Mouse (Mus musculus) kidney, adult 9 months (tissue): Measurements from ENCODE around the gene Ubn1.

Source experiments
- DNase-seq: peaks from one replicate; pipeline ENCODE4 v3.0.0; 2022

The Ubn1 gene

DNA sequence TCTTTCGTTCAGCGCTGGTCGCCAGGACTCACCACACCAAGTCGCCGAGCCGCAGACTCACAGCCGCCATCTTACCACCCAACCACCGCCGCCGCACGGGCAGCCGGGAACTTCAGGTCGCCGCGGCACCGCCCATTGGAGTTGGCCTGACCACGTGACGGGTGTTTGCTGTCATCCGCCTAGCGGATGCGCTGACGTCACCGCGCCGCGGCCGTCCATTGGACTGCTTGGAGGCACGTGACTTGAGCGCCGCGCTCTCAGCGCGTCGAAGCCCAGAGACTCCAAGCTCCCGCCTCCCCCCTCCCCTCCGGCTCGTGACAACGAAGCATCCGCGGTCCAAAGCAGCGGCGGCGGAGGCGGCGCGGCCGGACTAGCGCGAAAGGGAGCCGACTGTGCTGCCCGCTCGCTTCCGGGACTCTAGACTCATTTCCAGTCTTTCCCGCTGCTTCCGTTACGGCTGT is at the start of gene Ubn1, which contains the start of gene Glyr1:
Gene Ubn1 (plus strand): TSS at position 284 of the 461 bp plus-strand sequence.
Gene Glyr1 (minus strand): TSS at position 90 of the 461 bp plus-strand sequence.
- peak; percentile 99 for DNase-seq

DNA sequence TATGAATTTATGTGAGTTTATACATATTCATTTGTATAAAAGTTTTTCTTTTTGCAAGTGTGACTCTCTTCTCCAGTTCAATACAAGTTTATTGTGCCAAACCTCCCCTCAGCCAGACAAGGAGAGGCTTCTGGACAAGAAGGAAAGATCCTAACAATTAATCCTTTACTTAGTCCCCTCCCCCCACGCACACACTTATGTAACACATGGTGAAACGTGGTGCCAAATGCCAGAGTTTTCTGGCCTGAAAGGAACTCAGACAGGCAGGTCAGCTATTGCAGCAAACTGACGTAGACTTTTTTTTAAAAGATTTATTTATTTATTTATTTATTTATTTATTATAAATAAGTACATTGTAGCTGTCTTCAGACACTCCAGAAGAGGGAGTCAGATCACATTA is 49.2 kb upstream of the Ubn1 start:
- DNase-seq: peak; percentile 89

DNA sequence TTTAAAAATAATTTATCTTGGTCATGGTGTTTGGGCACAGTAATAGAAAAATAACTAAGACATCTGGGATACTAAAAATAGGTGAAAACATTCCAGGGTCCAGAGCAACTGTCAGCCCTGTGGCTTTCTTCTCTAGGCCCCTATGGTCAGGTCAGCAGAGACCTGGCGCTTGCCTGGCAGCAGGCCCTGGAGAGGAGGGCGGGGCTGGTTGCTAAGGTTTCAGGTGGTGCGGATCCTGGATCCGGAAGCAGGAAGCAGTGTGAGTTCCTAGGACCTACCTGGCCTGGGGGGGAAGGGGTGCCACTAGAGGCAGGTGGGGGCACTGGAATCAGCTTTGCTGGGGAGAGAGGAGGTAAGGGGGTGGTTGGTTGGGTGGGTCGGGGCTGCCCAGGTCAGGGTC is 42.8 kb upstream of the Ubn1 start, which contains the start of gene Smim22:
Gene Smim22 (plus strand): TSS at position 222 of the 400 bp plus-strand sequence.
- DNase-seq: peak; percentile 91

DNA sequence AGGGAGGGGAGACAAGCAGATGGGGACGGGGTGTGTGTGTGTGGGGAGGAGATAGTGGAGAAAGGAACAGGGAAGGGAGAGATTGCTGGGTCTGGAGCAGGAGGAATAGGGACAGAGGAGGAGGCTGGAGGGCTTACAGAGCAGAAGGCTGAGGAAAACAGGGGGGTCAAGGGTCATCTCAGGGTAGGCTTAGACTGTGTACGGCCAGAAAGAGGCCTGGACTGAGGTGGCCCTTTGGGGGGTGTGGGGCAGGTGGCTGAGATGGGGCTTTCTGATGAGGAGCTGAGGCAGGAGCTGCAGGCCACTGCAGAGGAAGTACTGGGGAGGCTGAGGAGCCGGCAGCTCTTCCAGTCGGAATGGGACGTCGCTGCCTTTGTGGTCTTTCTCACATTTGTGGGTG is 42.4 kb upstream of the Ubn1 start:
- peak; percentile 50 for DNase-seq

DNA sequence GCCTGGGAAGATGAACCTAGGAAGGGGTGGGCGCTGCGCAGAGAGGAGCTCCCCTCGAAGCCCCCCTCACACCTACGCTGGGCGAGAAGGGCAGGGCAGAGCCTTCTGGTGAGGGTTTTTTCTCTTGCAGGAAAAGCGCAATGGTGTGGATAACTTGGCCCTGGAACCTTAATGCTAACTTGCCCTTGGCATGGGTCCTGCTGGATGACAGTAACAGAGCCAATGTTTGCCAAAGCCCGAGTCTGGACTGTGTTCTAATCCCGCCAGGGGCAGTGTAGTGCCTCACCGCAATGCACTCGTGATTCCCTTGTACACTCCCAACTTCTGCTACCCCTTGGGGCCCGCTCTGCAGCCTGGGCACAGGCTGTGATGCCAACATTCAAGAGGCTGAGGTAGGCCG is 41.8 kb upstream of the Ubn1 start:
- peak; percentile 85 for DNase-seq

DNA sequence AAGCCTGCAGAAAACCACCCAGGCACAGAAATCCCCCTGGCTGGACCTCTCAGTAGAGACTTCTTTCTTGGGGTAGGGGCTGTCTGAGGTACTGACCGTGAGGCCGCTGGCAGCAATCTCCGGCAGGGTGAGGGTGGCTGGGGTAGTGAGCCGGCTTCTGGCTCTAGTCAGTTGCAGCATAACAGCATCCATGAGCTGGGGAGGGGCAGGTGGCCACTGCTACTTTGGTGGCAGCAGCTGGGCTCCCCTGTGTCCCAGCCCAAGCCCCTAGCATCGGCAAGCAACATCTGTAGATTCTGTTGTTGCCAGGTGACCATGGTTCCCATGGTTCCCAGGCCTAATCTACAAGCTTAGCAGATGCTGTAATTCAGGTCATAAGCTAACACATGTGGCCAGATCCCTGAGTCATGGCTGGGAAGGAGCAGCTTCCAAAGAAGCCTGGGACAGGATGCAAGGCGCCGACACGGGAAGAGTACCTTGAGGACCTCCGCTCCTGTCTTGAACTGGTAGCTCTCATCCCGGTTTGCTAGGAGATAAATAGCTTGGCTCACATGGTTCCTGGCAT is 39.4 kb upstream of the Ubn1 start:
- no peak for DNase-seq

DNA sequence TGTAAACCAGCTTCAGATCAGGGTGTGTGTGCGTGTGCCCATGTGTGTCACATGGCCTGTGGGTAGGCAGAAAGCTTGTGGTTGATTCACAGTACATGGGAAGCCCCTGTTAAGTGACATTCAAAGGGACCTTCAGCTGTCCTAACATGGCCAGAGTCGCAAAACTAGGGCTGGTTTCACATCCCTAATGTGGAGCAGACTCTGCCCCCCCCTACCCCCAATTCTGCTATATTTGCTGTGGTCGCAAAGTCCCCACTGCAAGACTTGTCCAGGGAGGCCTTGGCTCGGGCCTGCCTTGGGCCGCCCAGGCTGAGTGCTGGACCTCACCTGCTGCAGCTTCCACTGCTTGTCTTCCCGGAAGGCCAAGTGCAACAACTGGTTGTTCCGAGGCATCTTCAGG is 38.6 kb upstream of the Ubn1 start:
- no peak for DNase-seq

DNA sequence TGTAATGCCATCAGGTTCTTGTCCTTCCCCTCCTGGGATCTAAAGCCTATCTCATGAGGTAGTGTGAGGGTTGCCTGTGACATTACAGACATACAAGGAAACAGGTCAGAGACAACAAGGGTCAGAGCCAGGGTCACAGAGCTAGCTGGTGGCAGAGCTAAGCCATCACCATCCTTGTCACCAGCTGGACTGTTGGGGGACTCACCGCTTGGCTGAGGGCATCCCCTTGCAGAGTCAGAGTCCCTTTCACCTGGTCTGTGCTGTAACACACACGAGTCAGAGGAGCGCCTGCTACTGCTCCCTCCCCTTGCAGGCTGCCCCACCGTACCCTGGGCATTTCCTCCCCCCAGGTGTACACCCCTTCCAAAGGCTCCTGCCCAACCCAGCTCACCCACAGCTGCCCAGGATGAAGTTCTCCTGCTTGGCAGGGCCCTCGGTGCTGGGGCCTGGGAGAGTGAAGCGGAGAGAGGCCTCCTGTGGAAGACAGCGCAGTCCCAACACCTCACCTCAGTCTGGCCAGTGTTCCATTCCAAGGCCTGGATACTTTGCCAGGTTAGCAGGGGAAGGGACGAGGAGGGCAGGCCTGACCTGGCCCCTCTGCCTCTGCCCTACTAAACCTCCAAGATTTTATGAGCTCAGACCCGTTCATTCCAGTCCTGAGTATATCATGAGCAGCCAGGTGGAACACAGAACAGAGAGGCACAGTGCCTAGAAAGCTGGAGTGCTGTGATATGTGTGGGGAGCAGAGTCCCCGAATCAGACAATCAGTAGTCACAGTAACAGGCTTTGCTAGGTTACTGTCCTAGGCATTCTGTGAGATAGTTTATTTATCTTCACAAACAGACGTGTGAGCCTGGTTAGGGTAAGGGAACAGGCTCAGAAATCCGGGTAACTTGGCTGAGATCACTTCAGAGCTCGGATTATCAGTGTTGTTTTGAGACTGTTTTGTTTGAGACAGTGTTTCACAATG is 37.5 kb upstream of the Ubn1 start:
- peak; percentile 77 for DNase-seq

DNA sequence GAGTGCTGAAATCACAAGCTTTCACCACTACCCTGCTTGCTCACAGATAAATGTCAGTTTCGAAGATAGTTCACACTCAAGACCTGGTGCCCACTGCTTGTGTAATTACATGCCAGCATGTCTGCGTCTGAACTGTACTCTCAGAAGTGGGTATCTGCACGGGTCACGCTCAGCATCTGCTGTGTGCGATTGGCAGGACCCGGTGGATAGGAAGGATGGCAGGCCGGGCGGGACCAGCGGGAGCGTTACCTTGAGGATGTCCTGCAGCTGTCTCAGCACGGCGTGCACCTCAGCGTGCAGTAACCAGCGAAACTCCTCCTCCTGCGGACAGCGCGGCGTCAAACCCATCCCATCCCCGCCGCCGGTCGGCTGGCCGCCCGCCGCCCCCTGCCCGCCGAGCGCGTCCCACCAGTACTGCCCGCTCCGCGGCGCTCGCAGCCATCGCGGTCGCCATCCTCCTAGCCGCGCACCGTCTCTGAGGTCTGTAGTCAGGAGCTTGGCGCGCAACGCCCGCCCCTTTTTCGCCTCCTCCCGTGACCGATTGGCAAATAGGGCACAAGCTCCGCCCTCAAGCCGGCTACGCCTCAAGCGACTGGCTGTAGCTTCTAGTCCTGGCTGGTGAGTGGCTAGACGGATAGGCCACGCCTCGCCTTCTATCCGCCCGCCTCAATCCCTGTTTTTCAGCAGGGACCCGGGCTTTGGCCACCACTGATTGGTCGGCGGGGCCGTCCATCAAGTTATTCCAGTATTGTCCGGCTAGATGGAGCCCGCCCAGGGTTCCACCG is 36.6 kb upstream of the Ubn1 start, which contains the start of gene Rogdi:
Gene Rogdi (minus strand): TSS at position 500 of the 785 bp plus-strand sequence.
- peak; percentile 100 for DNase-seq

DNA sequence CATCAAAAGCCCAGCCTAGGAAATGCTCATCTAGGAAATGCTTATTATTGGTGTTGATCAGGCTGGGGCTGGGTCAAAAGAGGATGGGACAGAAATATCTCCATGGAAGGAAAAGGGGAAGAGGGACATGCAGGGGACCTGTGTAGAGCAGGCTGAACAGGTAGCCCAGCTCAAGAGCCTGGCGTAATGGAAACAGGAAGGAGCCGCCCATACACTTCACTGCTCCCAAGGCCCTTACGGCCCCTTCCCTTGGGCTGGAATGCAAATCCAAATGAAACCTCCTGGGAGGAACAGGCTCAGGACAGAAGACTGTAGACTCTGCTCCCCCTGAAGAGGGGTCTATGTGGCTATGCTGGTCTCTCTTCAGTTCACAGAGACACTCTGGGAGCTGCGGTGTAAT is 35.3 kb upstream of the Ubn1 start:
- DNase-seq: no peak

DNA sequence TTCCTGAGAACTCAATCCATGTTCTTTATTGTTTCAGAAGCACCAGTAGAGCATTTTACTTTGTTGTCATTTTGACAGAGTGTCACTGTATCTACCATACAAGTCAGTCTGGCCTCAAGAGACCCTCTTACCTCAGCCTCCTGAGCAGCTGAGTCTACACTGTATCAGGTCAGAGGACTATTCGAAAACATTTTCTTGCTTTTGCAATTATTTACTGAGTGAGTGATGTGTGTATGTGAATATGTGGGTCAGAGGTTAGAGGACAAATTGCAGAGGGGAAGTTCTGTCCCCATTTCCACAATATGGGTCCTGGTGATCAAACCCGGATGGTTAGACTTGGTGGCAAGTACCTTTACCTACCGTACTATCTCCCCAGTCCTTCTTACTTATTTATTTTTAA is 25.8 kb upstream of the Ubn1 start:
- DNase-seq: no peak

DNA sequence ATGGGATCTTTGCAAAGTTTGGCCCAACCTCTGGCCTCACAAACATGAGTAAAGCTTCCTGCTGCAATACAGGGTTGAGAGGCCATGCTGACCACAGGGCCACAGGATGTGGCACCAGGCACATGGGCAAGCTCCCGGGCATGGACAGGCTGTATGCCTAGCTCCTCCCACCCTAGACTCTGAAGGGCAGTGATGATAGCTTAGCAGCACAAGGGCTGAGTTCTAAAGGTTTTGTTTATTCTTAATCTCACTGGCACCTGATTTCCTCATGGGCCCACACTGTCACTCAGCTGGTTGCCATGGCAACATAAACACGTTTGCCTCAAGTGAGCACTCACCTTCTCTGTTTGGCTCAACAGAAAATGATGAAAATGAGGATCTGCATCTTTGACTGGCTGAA is 20.0 kb upstream of the Ubn1 start:
- DNase-seq: no peak

DNA sequence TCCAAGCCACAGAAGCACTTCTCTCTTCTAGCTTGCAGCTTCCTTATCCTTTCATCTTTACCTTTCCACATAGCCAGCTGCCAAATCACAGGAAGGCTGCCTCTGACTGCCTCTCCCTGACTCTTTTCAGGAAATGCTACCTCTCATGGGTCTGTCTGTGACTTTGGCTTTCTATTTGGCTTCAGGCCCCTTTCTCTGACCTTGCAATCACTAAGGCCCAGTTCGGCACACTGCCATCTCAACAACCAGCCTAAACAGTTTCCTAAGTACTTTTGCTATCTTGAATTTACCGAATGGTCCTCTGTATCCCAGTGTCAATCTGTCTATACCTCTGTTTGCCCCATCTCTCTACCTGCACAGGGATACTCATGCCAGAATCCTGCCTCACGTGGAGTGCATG is 14.3 kb upstream of the Ubn1 start:
- no peak for DNase-seq

DNA sequence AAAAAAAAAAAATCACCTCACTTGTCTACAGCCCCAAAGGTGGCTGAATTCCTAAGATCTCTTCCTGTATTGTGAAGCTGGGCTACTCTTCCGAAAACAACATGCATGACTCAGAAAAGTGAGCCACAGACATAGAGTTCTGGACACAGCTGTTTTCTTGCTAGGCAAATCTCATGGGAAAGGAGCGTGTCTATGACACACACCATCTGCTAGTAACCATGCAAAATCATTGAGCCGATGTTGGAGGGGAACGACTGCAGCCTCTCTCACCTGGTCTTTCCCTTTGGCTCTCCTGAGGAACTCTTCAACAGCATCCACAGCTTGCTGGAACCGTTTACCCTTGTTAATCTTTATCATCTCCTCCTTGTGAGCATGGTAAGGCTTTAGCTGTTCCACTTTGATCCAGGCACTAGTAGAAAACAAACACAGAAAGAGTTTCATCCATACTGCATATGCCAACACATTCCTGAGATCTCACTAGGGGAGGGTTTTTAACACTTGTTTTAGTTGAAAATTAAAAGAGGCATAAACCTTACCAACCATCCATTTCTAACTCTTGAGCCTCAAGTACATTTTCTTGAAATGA is 13.1 kb upstream of the Ubn1 start:
- peak; percentile 34 for DNase-seq

DNA sequence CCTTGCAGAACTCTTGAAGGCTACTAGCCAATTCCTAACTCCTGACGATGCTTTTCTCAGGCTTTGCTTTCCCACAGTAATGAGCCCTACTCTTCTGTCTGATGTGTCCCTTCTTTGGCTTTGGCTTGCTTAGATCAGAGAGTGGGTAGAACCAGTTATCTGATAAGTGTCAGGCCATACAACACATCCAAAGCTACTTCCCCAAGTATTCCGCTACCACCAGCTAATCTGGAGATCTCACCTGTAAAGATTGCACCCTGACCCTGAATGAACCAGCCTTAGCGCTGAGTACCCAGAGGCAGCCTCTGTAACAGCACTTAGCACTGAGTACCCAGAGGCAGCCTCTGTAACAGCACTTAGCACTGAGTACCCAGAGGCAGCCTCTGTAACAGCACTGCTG is 4.5 kb upstream of the Ubn1 start:
- no peak for DNase-seq

DNA sequence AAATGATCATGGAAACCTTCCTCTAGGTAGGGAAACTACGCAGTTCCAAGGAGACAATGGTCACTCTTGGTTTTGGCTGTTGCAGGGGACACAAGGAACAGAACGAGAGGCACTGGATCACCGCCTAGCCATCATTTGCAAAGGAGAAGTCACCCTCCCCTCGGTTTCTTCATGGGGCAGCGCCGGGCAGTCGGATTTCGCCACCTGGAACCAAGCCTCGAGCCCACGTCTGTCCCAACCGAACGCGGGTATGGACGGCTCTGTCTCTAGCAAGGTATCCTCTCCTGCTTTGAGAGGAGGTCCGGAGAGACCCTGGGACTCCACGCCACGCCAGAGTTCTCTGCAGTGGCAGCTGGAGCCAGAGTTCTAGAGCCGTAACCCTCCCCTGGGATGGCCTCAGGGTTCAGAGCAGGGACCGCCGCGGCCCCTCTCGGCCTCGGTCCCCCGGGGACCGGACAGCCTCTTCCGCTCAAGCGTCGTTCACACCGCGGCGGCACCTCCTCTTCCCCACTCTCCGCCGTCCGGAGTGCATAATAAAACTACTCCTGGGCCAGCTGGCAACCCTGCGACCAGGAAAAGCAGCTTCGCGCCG is 579 bp upstream of the Ubn1 start:
- DNase-seq: peak; percentile 10

DNA sequence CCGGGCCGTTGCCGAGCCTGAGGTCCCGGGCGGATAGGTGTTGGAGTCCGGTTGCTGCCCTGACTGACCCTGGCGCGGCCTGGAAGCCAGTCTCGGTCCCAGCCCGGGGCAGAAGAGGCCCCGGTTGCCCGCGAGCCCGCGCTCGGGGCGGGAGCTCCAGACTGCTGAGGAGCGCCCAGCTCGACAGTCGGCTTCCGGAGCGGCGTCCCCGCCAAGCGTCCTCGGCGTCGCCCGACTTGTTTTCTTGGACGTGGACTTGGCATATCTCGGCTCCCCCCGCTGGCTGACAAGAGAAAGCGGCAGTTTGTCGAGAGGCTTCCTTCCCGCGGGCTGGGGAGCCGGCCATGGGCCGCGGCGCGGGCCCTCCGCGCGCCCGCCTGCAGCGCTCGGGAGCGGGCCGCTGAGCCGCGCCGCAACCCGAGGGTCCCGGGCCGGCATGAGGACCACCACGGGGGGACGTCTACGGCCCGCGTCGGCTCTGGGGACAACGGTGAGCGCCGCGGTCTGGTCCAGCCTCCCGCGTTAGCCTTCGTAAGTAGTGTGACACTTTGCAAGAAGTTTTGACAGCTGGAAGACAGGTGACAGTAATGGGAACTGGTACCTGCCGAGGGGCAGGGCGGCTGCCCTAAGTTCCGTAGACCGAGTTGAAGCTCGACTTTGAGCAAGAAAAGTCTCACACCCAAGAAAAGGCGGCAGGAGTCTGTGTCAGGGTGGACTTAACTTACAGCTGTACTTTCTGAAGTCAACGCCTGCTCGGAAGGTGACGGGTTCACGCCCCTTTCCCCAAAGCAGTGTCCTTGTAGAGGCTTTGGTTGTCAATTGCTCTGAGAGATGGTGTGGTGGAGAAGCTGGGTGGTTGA is 624 bp downstream of the Ubn1 start:
- peak; percentile 81 for DNase-seq

DNA sequence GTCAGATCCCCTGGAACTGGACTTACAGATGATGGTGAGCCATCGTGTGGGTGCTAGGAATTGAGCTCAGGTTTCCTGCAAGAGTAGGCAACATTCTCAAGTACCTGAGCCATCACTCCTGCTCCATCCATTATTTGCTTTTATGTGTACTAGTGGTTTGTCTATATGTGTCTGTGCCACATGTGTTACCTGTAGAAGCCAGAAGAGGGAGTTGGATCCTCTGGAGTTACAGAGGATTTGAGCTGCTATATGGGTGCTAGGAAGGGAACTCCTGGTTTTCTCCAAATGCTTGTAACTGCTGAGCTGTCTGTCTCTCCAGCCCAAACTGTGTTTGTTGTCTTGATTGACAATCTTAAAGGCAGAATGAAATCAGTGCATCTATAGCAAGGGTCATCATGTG is 8.3 kb downstream of the Ubn1 start:
- DNase-seq: peak; percentile 17

DNA sequence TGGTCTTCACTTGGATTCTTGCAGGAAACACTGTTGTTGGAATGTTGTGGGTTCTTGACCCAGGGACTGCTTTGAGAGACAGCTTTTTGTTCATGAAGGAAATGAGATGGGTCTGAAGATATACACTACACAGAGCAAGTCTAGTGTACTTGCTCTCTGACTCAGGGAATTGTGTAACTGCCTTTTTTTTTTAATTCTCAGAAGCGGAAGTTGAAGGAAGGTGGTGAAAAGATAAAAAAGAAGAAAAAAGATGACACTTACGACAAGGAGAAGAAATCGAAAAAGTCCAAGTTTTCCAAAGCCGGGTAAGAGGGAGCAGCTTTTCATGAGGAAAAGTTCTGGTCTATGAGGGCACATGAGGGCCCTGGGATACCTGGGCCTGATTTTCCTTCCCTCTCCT is 13.6 kb downstream of the Ubn1 start:
- DNase-seq: no peak

DNA sequence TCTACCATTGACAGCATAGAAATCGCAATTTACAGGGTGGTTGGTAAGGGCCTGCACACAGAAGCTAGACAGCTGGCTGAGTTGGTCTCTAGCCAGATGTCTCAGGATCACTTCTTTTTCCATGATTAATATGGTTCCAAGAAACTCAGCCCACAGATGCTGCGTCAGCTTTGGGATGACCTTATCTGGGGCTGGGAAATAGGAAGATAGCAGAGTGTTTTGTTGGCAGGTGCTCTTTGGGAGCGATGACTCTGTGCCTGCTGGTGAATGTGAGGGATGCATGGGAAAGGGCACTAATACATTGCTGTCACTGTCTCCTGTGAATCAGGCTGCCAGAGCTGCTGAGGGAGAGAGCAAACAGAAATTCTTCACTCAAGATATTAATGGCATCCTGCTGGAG is 20.5 kb downstream of the Ubn1 start:
- DNase-seq: no peak

DNA sequence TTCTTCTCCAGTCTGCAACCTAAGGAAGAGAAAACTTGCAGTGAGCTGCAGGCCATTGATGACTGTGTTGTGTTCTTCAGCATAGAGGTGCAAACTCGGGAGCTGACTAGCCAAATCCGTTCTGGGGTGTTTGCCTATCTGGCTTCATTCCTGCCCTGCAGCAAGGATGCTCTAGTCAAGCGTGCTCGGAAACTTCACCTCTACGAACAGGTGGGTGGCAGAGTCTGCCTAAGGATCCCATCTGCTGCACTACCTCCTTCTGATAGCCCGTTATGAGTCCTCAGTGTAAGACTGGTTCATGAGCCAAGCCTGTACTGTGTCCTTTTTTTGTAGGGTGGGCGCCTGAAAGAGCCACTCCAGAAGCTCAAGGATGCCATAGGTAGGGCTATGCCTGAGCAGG is 22.1 kb downstream of the Ubn1 start:
- no peak for DNase-seq
